Mouse (Mus musculus) left cerebral cortex, adult 9 months (tissue): ENCODE results near the gene Gm8267.
"Not testable (repeated sequence)": the region's sequence is repeated elsewhere in the genome, so short reads cannot be mapped to it uniquely, and the experiment has no call there.

Experiments used
- DNase-seq, 2 experiments: peaks; one replicate each; pipeline ENCODE4 v3.0.0; 2022; ENCODE audit warnings: low spot score in 2 of 2

Gm8267 gene

GRCm38 (mm10) chr14:44750240-44750639 lies at the start of gene Gm8267:
Gm8267 (minus strand) TSS chr14:44750340.
- DNase-seq, result no peak

GRCm38 (mm10) chr14:44789537-44790382 lies 39.6 kb upstream of the Gm8267 start:
- DNase-seq, result not testable (repeated sequence)

GRCm38 (mm10) chr14:44742789-44743188 lies 7.4 kb downstream of the Gm8267 start:
- peak in 1 of 2 experiments; percentile 7 for DNase-seq

- DNase-seq, result peak; percentile 3 to 49
These were observed 19.4 kb downstream of the Gm8267 start for GRCm38 (mm10) chr14:44730711-44731110.

- not testable (repeated sequence) for DNase-seq
These were observed 43.8 kb downstream of the Gm8267 start, which contains the start of gene Gm8257 for GRCm38 (mm10) chr14:44706356-44706755. Gm8257 (minus strand) TSS chr14:44706456.
